Mouse (Mus musculus): ENCODE data around the gene Ubxn7.

The Ubxn7 gene

GRCm38 (mm10) chr16:32382901-32383300 is 50.8 kb downstream of the Ubxn7 start:
- no peak for DNase-seq (ENCODE audit: low read depth, low spot score)

GRCm38 (mm10) chr16:32384885-32385284 is 52.8 kb downstream of the Ubxn7 start:
- no peak for DNase-seq (ENCODE audit: low read depth, low spot score)

GRCm38 (mm10) chr16:32386826-32387225 is 54.8 kb downstream of the Ubxn7 start:
- no peak for DNase-seq (ENCODE audit: low read depth, low spot score)

GRCm38 (mm10) chr16:32389049-32389448 is 57.0 kb downstream of the Ubxn7 start:
- no peak for DNase-seq (ENCODE audit: low read depth, low spot score)

GRCm38 (mm10) chr16:32389841-32390240 is 57.8 kb downstream of the Ubxn7 start:
- DNase-seq (ENCODE audit: low read depth, low spot score): no peak

- DNase-seq (ENCODE audit: low read depth, low spot score): no peak
Measured at GRCm38 (mm10) chr16:32390882-32391281, 58.8 kb downstream of the Ubxn7 start.

GRCm38 (mm10) chr16:32395679-32396540 is 63.9 kb downstream of the Ubxn7 start:
- DNase-seq (ENCODE audit: low read depth, low spot score): no peak

- DNase-seq (ENCODE audit: low read depth, low spot score): no peak
Measured at GRCm38 (mm10) chr16:32396541-32396835, 64.4 kb downstream of the Ubxn7 start.

- DNase-seq (ENCODE audit: low read depth, low spot score): no peak
Measured at GRCm38 (mm10) chr16:32398206-32398605, 66.1 kb downstream of the Ubxn7 start.

GRCm38 (mm10) chr16:32400267-32400666 is 68.2 kb downstream of the Ubxn7 start, which contains the start of gene Tm4sf19:
TSS of gene Tm4sf19 (plus strand) at chr16:32400506.
- no peak for DNase-seq (ENCODE audit: low read depth, low spot score)

- DNase-seq (ENCODE audit: low read depth, low spot score): no peak
Measured at GRCm38 (mm10) chr16:32401335-32401965, 69.4 kb downstream of the Ubxn7 start.

GRCm38 (mm10) chr16:32402818-32403217 is 70.8 kb downstream of the Ubxn7 start:
- DNase-seq (ENCODE audit: low read depth, low spot score): no peak

- no peak for DNase-seq (ENCODE audit: low read depth, low spot score)
Measured at GRCm38 (mm10) chr16:32405716-32406115, 73.7 kb downstream of the Ubxn7 start.

GRCm38 (mm10) chr16:32406671-32407070 is 74.6 kb downstream of the Ubxn7 start:
- no peak for DNase-seq (ENCODE audit: low read depth, low spot score)

- no peak for DNase-seq (ENCODE audit: low read depth, low spot score)
Measured at GRCm38 (mm10) chr16:32407730-32408129, 75.7 kb downstream of the Ubxn7 start.

GRCm38 (mm10) chr16:32417457-32417856 is 85.4 kb downstream of the Ubxn7 start:
- DNase-seq (ENCODE audit: low read depth, low spot score): no peak

- DNase-seq (ENCODE audit: low read depth, low spot score): peak; percentile 88
Measured at GRCm38 (mm10) chr16:32419517-32420483, 87.7 kb downstream of the Ubxn7 start, which contains the start of gene Tctex1d2. TSS of gene Tctex1d2 (plus strand) at chr16:32419702.

- DNase-seq (ENCODE audit: low read depth, low spot score): no peak
Measured at GRCm38 (mm10) chr16:32427506-32427905, 95.4 kb downstream of the Ubxn7 start.

- DNase-seq (ENCODE audit: low read depth, low spot score): peak; percentile 87
Measured at GRCm38 (mm10) chr16:32430474-32431046, 98.5 kb downstream of the Ubxn7 start, which contains the start of gene Pcyt1a. TSS of gene Pcyt1a (plus strand) at chr16:32430921.

- no peak for DNase-seq (ENCODE audit: low read depth, low spot score)
Measured at GRCm38 (mm10) chr16:32431047-32431591, 99.1 kb downstream of the Ubxn7 start.

GRCm38 (mm10) chr16:32431926-32432325 is 99.9 kb downstream of the Ubxn7 start:
- no peak for DNase-seq (ENCODE audit: low read depth, low spot score)
